Mouse (Mus musculus): ENCODE data around the gene Cit. TPM values are rescaled to one million over a fixed set of nuclear protein-coding genes. Genes with fewer than 3 reads are reported as not detected.

Gene Cit
- total RNA-seq, 1 experiment: 43.4 TPM

DNA sequence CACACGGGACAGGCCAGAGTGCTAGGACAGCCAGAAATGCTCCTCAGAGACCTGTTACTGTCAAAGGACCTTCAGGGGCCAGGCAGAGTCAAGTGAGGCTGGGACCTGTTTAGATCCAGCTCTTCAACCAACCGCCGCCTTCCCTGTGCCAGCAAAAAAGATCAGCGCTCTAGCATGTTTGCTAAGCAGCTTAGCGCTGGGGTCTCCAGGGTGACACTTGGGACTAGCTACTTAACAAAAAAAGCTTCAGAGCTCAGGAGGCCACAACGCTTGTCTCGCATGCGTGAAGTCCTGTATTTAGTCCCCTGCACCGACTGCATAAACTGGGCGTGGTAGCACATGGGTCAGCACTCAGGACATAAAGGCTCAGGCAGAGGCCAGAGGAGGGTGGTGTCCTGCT lies 16.9 kb downstream of the Cit start:
- H3K9ac ChIP-seq (ENCODE audit: insufficient read depth, low read depth, low read length, poor library complexity, severe bottlenecking): no peak overlapping the region
- peaks cover 33% of the 10 kb centered on the region for H3K36me3 ChIP-seq (ENCODE audit: control insufficient read depth, insufficient read depth, low read length, poor library complexity, severe bottlenecking)
- in situ Hi-C loops (cut with MboI; ENCODE audit: low sequenced_read_pairs in 2 of 2, unreplicated experiment in 2 of 2): no loop called here
- peaks cover 5 to 13% of the 10 kb centered on the region in 2 experiments; a peak in 2 of 4 replicates for H3K4me1 ChIP-seq (ENCODE audit: control insufficient read depth in 2 of 2, insufficient read depth in 2 of 2, low read length in 2 of 2, poor library complexity in 1 of 2)
- no peak overlapping the region for H3K27ac ChIP-seq (ENCODE audit: insufficient read depth, low read depth, low read length, poor library complexity, severe bottlenecking)
- H3K9me3 ChIP-seq (ENCODE audit: control insufficient read depth, insufficient read depth, low read depth, low read length): no peaks in the 10 kb centered on the region
- no peak for TF ChIP-seq CHD2 (IDR thresholded peaks at IDR 0.05; ENCODE audit: low read depth, low read length)
- no peak for TF ChIP-seq ZC3H11A (IDR thresholded peaks at IDR 0.05; ENCODE audit: borderline replicate concordance, low read depth, low read length)
- no peak for TF ChIP-seq HCFC1 (IDR thresholded peaks at IDR 0.05; ENCODE audit: borderline replicate concordance, insufficient read depth, low read length)
- no peak for TF ChIP-seq ZNF384 (IDR thresholded peaks at IDR 0.05; ENCODE audit: low read depth, low read length)
- no peak for TF ChIP-seq MAFK (IDR thresholded peaks at IDR 0.05; ENCODE audit: insufficient read depth, low read depth, low read length)
- H3K4me3 ChIP-seq (ENCODE audit: insufficient read depth in 1 of 2, low read depth in 1 of 2, low read length in 2 of 2, poor library complexity in 1 of 2, severe bottlenecking in 1 of 2): no peak overlapping the region
- DNase-seq (ENCODE audit: low read depth, low spot score): no peak

DNA sequence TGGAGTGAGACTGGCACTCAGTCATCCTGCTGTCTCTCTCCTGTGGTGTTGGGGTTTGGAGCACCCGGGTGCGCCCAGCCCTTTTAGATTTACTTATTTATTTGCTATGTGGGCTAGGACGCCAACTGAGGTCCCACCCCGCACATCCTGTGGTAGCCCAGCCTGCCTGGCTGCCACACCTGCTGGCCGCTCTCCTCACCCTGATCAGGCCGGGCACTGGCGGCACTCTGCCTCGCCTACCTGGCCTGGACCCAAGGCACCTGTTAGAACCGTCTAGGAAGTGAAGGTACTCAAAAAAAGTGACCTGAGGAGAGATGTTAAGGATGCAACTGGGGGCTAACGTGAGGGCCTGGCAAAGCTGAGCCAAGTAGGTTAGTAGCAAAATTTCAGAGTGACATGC lies 17.4 kb downstream of the Cit start:
- H3K9ac ChIP-seq (ENCODE audit: insufficient read depth, low read depth, low read length, poor library complexity, severe bottlenecking): no peak overlapping the region
- DNase-seq (ENCODE audit: low read depth, low spot score): no peak
- no peaks in the 10 kb centered on the region for H3K9me3 ChIP-seq (ENCODE audit: control insufficient read depth, insufficient read depth, low read depth, low read length)

DNA sequence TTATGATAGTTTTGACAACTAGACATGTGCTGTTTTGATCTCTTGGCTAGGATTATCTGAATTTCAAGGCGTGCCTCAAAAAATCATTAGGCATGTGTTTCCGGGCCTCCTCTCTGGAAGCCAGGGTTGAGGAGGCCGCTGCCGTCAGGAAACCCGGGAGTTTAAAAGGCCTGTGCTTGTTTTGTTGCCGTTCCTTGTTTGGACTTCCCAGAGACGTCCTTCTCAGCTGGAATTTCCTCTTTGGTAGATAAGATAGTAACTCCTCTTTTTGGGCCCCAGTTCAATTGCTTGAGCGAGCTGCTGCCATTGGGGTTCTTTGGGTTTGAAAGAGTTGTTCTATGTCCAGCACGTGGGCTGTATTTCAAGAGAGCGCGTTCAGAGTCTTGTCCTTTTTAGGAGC lies 21.2 kb downstream of the Cit start:
- Histone ChIP-seq H3K4me3 (ENCODE audit: insufficient read depth in 1 of 2, low read depth in 1 of 2, low read length in 2 of 2, poor library complexity in 1 of 2, severe bottlenecking in 1 of 2) (peak overlapping the region in 1 of 2 experiments; percentile 18; a peak in 1 of 4 replicates), H3K36me3 (ENCODE audit: control insufficient read depth, insufficient read depth, low read length, poor library complexity, severe bottlenecking) (peaks cover 25% of the 10 kb centered on the region), H3K9me3 (ENCODE audit: control insufficient read depth, insufficient read depth, low read depth, low read length) (no peaks in the 10 kb centered on the region), H3K27ac (ENCODE audit: insufficient read depth, low read depth, low read length, poor library complexity, severe bottlenecking) (no peak overlapping the region), H3K9ac (ENCODE audit: insufficient read depth, low read depth, low read length, poor library complexity, severe bottlenecking) (no peak overlapping the region), H3K4me1 (ENCODE audit: control insufficient read depth in 2 of 2, insufficient read depth in 2 of 2, low read length in 2 of 2, poor library complexity in 1 of 2) (peaks cover 0 to 11% of the 10 kb centered on the region in 2 experiments; a peak in 2 of 4 replicates)
- DNase-seq (ENCODE audit: low read depth, low spot score): no peak
- TF ChIP-seq MAFK (IDR thresholded peaks at IDR 0.05; ENCODE audit: insufficient read depth, low read depth, low read length) (no peak), ZC3H11A (IDR thresholded peaks at IDR 0.05; ENCODE audit: borderline replicate concordance, low read depth, low read length) (no peak), HCFC1 (IDR thresholded peaks at IDR 0.05; ENCODE audit: borderline replicate concordance, insufficient read depth, low read length) (no peak), ZNF384 (IDR thresholded peaks at IDR 0.05; ENCODE audit: low read depth, low read length) (no peak), CHD2 (IDR thresholded peaks at IDR 0.05; ENCODE audit: low read depth, low read length) (no peak)
- in situ Hi-C loops (cut with MboI; ENCODE audit: low sequenced_read_pairs in 2 of 2, unreplicated experiment in 2 of 2): no loop called here

More for the DNA sequence above, 17.4 kb downstream of the Cit start:
- Histone ChIP-seq H3K27ac (ENCODE audit: insufficient read depth, low read depth, low read length, poor library complexity, severe bottlenecking) (no peak overlapping the region), H3K4me1 (ENCODE audit: control insufficient read depth in 2 of 2, insufficient read depth in 2 of 2, low read length in 2 of 2, poor library complexity in 1 of 2) (peaks cover 5 to 13% of the 10 kb centered on the region in 2 experiments; a peak in 2 of 4 replicates), H3K4me3 (ENCODE audit: insufficient read depth in 1 of 2, low read depth in 1 of 2, low read length in 2 of 2, poor library complexity in 1 of 2, severe bottlenecking in 1 of 2) (no peak overlapping the region), H3K36me3 (ENCODE audit: control insufficient read depth, insufficient read depth, low read length, poor library complexity, severe bottlenecking) (peaks cover 32% of the 10 kb centered on the region)
- in situ Hi-C loops (cut with MboI; ENCODE audit: low sequenced_read_pairs in 2 of 2, unreplicated experiment in 2 of 2): no loop called here
- no peak for TF ChIP-seq ZC3H11A (IDR thresholded peaks at IDR 0.05; ENCODE audit: borderline replicate concordance, low read depth, low read length)
- TF ChIP-seq MAFK (IDR thresholded peaks at IDR 0.05; ENCODE audit: insufficient read depth, low read depth, low read length): no peak
- TF ChIP-seq CHD2 (IDR thresholded peaks at IDR 0.05; ENCODE audit: low read depth, low read length): no peak
- TF ChIP-seq HCFC1 (IDR thresholded peaks at IDR 0.05; ENCODE audit: borderline replicate concordance, insufficient read depth, low read length): no peak
- no peak for TF ChIP-seq ZNF384 (IDR thresholded peaks at IDR 0.05; ENCODE audit: low read depth, low read length)

DNA sequence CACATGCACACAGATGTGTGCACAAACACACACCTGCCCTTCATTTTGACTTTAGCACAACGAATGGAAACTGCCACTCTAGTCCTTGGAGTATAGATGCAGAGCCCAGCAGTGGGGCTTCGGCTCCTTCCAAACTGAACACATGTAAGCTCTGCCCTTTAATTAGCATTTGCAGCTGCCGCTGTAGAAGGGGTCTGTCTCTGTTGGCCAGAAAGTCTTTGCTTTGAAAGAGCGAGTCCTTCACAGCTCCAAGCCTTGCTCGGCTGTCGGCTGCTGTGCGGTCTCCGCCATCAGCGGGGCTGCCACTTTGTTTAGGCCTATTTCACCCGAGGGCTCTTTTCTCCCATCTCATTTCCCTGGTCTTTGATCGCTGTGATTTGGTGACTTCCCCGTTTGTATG lies 23.5 kb downstream of the Cit start:
- peaks cover 33% of the 10 kb centered on the region for H3K36me3 ChIP-seq (ENCODE audit: control insufficient read depth, insufficient read depth, low read length, poor library complexity, severe bottlenecking)
- peaks cover 0 to 11% of the 10 kb centered on the region in 2 experiments; a peak in 2 of 4 replicates for H3K4me1 ChIP-seq (ENCODE audit: control insufficient read depth in 2 of 2, insufficient read depth in 2 of 2, low read length in 2 of 2, poor library complexity in 1 of 2)
- H3K9ac ChIP-seq (ENCODE audit: insufficient read depth, low read depth, low read length, poor library complexity, severe bottlenecking): no peak overlapping the region
- in situ Hi-C loops (cut with MboI; ENCODE audit: low sequenced_read_pairs in 2 of 2, unreplicated experiment in 2 of 2): no loop called here
- H3K9me3 ChIP-seq (ENCODE audit: control insufficient read depth, insufficient read depth, low read depth, low read length): no peaks in the 10 kb centered on the region
- H3K27ac ChIP-seq (ENCODE audit: insufficient read depth, low read depth, low read length, poor library complexity, severe bottlenecking): no peak overlapping the region
- no peak for DNase-seq (ENCODE audit: low read depth, low spot score)
- TF ChIP-seq CHD2 (IDR thresholded peaks at IDR 0.05; ENCODE audit: low read depth, low read length) (no peak), ZC3H11A (IDR thresholded peaks at IDR 0.05; ENCODE audit: borderline replicate concordance, low read depth, low read length) (no peak), HCFC1 (IDR thresholded peaks at IDR 0.05; ENCODE audit: borderline replicate concordance, insufficient read depth, low read length) (no peak), MAFK (IDR thresholded peaks at IDR 0.05; ENCODE audit: insufficient read depth, low read depth, low read length) (no peak), ZNF384 (IDR thresholded peaks at IDR 0.05; ENCODE audit: low read depth, low read length) (no peak)
- no peak overlapping the region for H3K4me3 ChIP-seq (ENCODE audit: insufficient read depth in 1 of 2, low read depth in 1 of 2, low read length in 2 of 2, poor library complexity in 1 of 2, severe bottlenecking in 1 of 2)

All from ES-E14 (cell line).